Mouse (Mus musculus): ENCODE data around the gene Rplp0. TPM values are rescaled to one million over a fixed set of nuclear protein-coding genes. Genes with fewer than 3 reads are reported as not detected.

Gene Rplp0
- 100 to 1,000 TPM; 686 to 781 TPM for total RNA-seq (2023)

GRCm38 (mm10) chr5:115559237-115560101 is at the start of gene Rplp0:
TSS of gene Rplp0 (plus strand) at chr5:115559467.

GRCm38 (mm10) chr5:115564737-115565393 is 5.6 kb downstream of the Rplp0 start, which contains the start of gene Gcn1l1:
TSS of gene Gcn1l1 (plus strand) at chr5:115565254.

Other genes starting within 250 kb of the Rplp0 start
- gene Srsf9, start 232.3 kb upstream of the Rplp0 start, total RNA-seq (2023), result 10 to 100 TPM; 57.3 to 62.5 TPM
- gene Gatc, start 218.3 kb upstream of the Rplp0 start, total RNA-seq (2023), result 10 to 100 TPM in 1 of 2 experiments, 1 to 10 TPM in 1; 5.9 to 11.5 TPM
- gene Triap1, start 218.2 kb upstream of the Rplp0 start, total RNA-seq (2023), result 10 to 100 TPM; 15.2 to 17.1 TPM
- 100 to 1,000 TPM; 239 to 273 TPM for gene Cox6a1, start 210.5 kb upstream of the Rplp0 start, total RNA-seq (2023)
- gene Msi1, start 129.9 kb upstream of the Rplp0 start, total RNA-seq (2023), result not detected
- gene Pla2g1b, start 93.2 kb upstream of the Rplp0 start, total RNA-seq (2023), result not detected
- gene Sirt4, start 74.7 kb upstream of the Rplp0 start, total RNA-seq (2023), result 1 to 10 TPM; 3.0 to 5.4 TPM
- gene Pxn, start 52.8 kb upstream of the Rplp0 start, total RNA-seq (2023), result 100 to 1,000 TPM; 402 to 404 TPM
- gene Gcn1l1, start 5.8 kb downstream of the Rplp0 start, total RNA-seq (2023), result 10 to 100 TPM; 26.8 to 29.8 TPM
- gene Rab35, start 72.4 kb downstream of the Rplp0 start, total RNA-seq (2023), result 10 to 100 TPM; 60.7 to 61.7 TPM
- gene Bicdl1, start 172.2 kb downstream of the Rplp0 start, total RNA-seq (2023), result 1 to 10 TPM; 1.3 to 1.5 TPM